Mouse (Mus musculus) intestine, embryonic 14.5 days (tissue): Measurements from ENCODE around the gene Arhgap10. TPM values are rescaled to one million over a fixed set of nuclear protein-coding genes. Genes with fewer than 3 reads are reported as not detected.
"Not testable (repeated sequence)": the region's sequence is repeated elsewhere in the genome, so short reads cannot be mapped to it uniquely, and the experiment has no call there.

ENCODE experiments used
- ATAC-seq: fragments of 200-750 bp; cut with Nextera tagmentation; replicated peaks from 2 replicates; pipeline ENCODE4 v1.8.0; 2017; ENCODE audit warnings: low read depth, moderate number of reproducible peaks, moderate TSS enrichment, moderate library complexity; ENCODE audit not compliant: low FRiP score, low TSS enrichment
- DNase-seq: peaks from one replicate; pipeline ENCODE4 v3.0.0-alpha.2; 2018; ENCODE audit warnings: low spot score
- H3K27ac ChIP-seq: fragments of 300-500 bp; sonication (generic); 2 replicates; pipeline ENCODE4 v1.5.1; 2014; ENCODE audit warnings: low read depth, mild to moderate bottlenecking, control low read depth
- H3K27me3 ChIP-seq: fragments of 300-500 bp; sonication (generic); replicated peaks from 2 replicates; pipeline ENCODE4 v1.6.1; 2014; ENCODE audit warnings: low read length, control low read depth; ENCODE audit not compliant: control insufficient read depth, insufficient read depth
- H3K36me3 ChIP-seq: fragments of 300-500 bp; sonication (generic); 2 replicates; pipeline ENCODE4 v1.6.1; 2014; ENCODE audit warnings: low read length, control low read depth; ENCODE audit not compliant: control insufficient read depth, insufficient read depth
- H3K4me1 ChIP-seq: fragments of 300-500 bp; sonication (generic); replicated peaks from 2 replicates; pipeline ENCODE4 v1.6.1; 2014; ENCODE audit warnings: low read length, control low read depth, mixed read lengths; ENCODE audit not compliant: control insufficient read depth, insufficient read depth
- H3K4me2 ChIP-seq: fragments of 300-500 bp; sonication (generic); 2 replicates; pipeline ENCODE4 v1.6.1; 2014; ENCODE audit warnings: low read length
- H3K4me3 ChIP-seq: fragments of 300-500 bp; sonication (generic); 2 replicates; pipeline ENCODE4 v1.5.1; 2014; ENCODE audit warnings: low read depth, low read length, control low read depth, mixed read lengths
- H3K9ac ChIP-seq: fragments of 300-500 bp; sonication (generic); 2 replicates; pipeline ENCODE4 v1.6.1; 2014; ENCODE audit warnings: mild to moderate bottlenecking, low read length
- H3K9me3 ChIP-seq: fragments of 300-500 bp; sonication (generic); 2 replicates; pipeline ENCODE4 v1.6.1; 2016; ENCODE audit warnings: low read length, control low read depth; ENCODE audit not compliant: control insufficient read depth
- WGBS: fragments of 180-500 bp; shearing (Covaris S2); extraction: QIAGEN DNeasy Blood & Tissue Kit; methylation state at CpG from one replicate; pipeline ENCODE4 v1.1.7; 2014; 5-methylcytosine and 5-hydroxymethylcytosine counted together
- polyA plus RNA-seq: library from polyadenylated mRNA; unstranded; fragments of >200 nt; fragmentation: Nextera tagmentation; extraction: Ambion mirVana; gene quantifications from 2 replicates; pipeline ENCODE4 v1.2.1, GENCODE M21; 2014

Gene Arhgap10
- polyA plus RNA-seq, 1 experiment from 2014 or later: 33.6 TPM

GRCm38 (mm10) chr8:77327326-77327725, 190.4 kb downstream of the Arhgap10 start:
- WGBS: 82% methylated on average over 4 of the region's 4 CpGs
- 0 out of 2 replicates have a peak, but pooled peaks cover 2% of the 10 kb centered on the region for H3K4me1 ChIP-seq
- no peak overlapping the region for H3K4me2 ChIP-seq
- no peaks in the 10 kb centered on the region for H3K27me3 ChIP-seq
- H3K27ac ChIP-seq: no peak overlapping the region
- ATAC-seq (no peak), DNase-seq (peak; percentile 50)
- H3K4me3 ChIP-seq: no peak overlapping the region
- no peaks in the 10 kb centered on the region for H3K9me3 ChIP-seq
- H3K36me3 ChIP-seq: peaks cover 4% of the 10 kb centered on the region; the same call in 1 of the 2 replicates
- H3K9ac ChIP-seq: no peak overlapping the region

GRCm38 (mm10) chr8:77322727-77323126, 195.0 kb downstream of the Arhgap10 start:
- H3K9me3 ChIP-seq, H3K27me3 ChIP-seq, H3K4me3 ChIP-seq, DNase-seq, H3K9ac ChIP-seq, H3K4me1 ChIP-seq, ATAC-seq, H3K4me2 ChIP-seq, H3K27ac ChIP-seq: not testable (repeated sequence)
- WGBS: 92% methylated on average over 6 of the region's 7 CpGs
- H3K36me3 ChIP-seq: peaks cover 11% of the 10 kb centered on the region

GRCm38 (mm10) chr8:77321901-77322300, 195.9 kb downstream of the Arhgap10 start:
- no peaks in the 10 kb centered on the region for H3K27me3 ChIP-seq
- no peak overlapping the region for H3K9ac ChIP-seq
- no peak overlapping the region for H3K4me2 ChIP-seq
- ATAC-seq (no peak), DNase-seq (peak; percentile 29)
- H3K9me3 ChIP-seq: no peaks in the 10 kb centered on the region
- no peaks in the 10 kb centered on the region for H3K4me1 ChIP-seq
- peaks cover 11% of the 10 kb centered on the region for H3K36me3 ChIP-seq
- no peak overlapping the region for H3K4me3 ChIP-seq
- H3K27ac ChIP-seq: no peak overlapping the region
- WGBS: 95% methylated on average over 4 of the region's 4 CpGs

GRCm38 (mm10) chr8:77318590-77318989, 199.2 kb downstream of the Arhgap10 start:
- 83% methylated on average over 9 of the region's 9 CpGs for WGBS
- Histone ChIP-seq H3K4me3 (no peak overlapping the region), H3K9me3 (no peaks in the 10 kb centered on the region), H3K4me1 (peaks cover 3% of the 10 kb centered on the region; the same call in 1 of the 2 replicates), H3K27me3 (no peaks in the 10 kb centered on the region), H3K27ac (no peak overlapping the region), H3K4me2 (no peak overlapping the region), H3K36me3 (peaks cover 15% of the 10 kb centered on the region), H3K9ac (no peak overlapping the region)
- ATAC-seq (no peak), DNase-seq (peak; percentile 28)

- Histone ChIP-seq H3K9me3 (no peaks in the 10 kb centered on the region), H3K27ac (no peak overlapping the region), H3K4me2 (no peak overlapping the region), H3K4me3 (no peak overlapping the region), H3K4me1 (peaks cover 7% of the 10 kb centered on the region; the same call in 1 of the 2 replicates), H3K27me3 (no peaks in the 10 kb centered on the region), H3K36me3 (peaks cover 15% of the 10 kb centered on the region), H3K9ac (no peak overlapping the region)
- DNase-seq: peak; percentile 21
- ATAC-seq: no peak
- WGBS: 86% methylated on average over 2 of the region's 2 CpGs
Observed at GRCm38 (mm10) chr8:77317771-77318170, 200.0 kb downstream of the Arhgap10 start.

- peaks cover 7% of the 10 kb centered on the region; the same call in 1 of the 2 replicates for H3K4me1 ChIP-seq
- no peaks in the 10 kb centered on the region for H3K9me3 ChIP-seq
- no peak overlapping the region for H3K4me3 ChIP-seq
- no peak overlapping the region for H3K27ac ChIP-seq
- 58% methylated on average over 3 of the region's 3 CpGs for WGBS
- no peak overlapping the region for H3K4me2 ChIP-seq
- no peak overlapping the region for H3K9ac ChIP-seq
- DNase-seq (no peak), ATAC-seq (no peak)
- peaks cover 18% of the 10 kb centered on the region for H3K36me3 ChIP-seq
- no peaks in the 10 kb centered on the region for H3K27me3 ChIP-seq
Observed at GRCm38 (mm10) chr8:77313003-77313402, 204.8 kb downstream of the Arhgap10 start.

- Histone ChIP-seq H3K27ac (no peak overlapping the region), H3K4me1 (peaks cover 7% of the 10 kb centered on the region; the same call in 1 of the 2 replicates), H3K9ac (no peak overlapping the region), H3K4me2 (no peak overlapping the region), H3K36me3 (peaks cover 18% of the 10 kb centered on the region), H3K27me3 (no peaks in the 10 kb centered on the region), H3K9me3 (no peaks in the 10 kb centered on the region), H3K4me3 (no peak overlapping the region)
- DNase-seq (no peak), ATAC-seq (no peak)
- 72% methylated on average over 6 of the region's 6 CpGs for WGBS
Observed at GRCm38 (mm10) chr8:77311762-77312161, 206.0 kb downstream of the Arhgap10 start.

GRCm38 (mm10) chr8:77310541-77310940, 207.2 kb downstream of the Arhgap10 start:
- 90% methylated on average over 10 of the region's 10 CpGs for WGBS
- H3K27me3 ChIP-seq: no peaks in the 10 kb centered on the region
- peaks cover 18% of the 10 kb centered on the region for H3K36me3 ChIP-seq
- peaks cover 7% of the 10 kb centered on the region; the same call in 1 of the 2 replicates for H3K4me1 ChIP-seq
- DNase-seq (no peak), ATAC-seq (no peak)
- no peak overlapping the region for H3K9ac ChIP-seq
- no peaks in the 10 kb centered on the region for H3K9me3 ChIP-seq
- no peak overlapping the region for H3K4me3 ChIP-seq
- H3K27ac ChIP-seq: no peak overlapping the region
- no peak overlapping the region for H3K4me2 ChIP-seq

GRCm38 (mm10) chr8:77310026-77310425, 207.7 kb downstream of the Arhgap10 start:
- no peak for ATAC-seq
- H3K4me2 ChIP-seq: no peak overlapping the region
- H3K9me3 ChIP-seq: no peaks in the 10 kb centered on the region
- no peak for DNase-seq
- no peak overlapping the region for H3K4me3 ChIP-seq
- no peak overlapping the region for H3K27ac ChIP-seq
- peaks cover 18% of the 10 kb centered on the region for H3K36me3 ChIP-seq
- H3K27me3 ChIP-seq: no peaks in the 10 kb centered on the region
- no peak overlapping the region for H3K9ac ChIP-seq
- WGBS: 89% methylated on average over 8 of the region's 8 CpGs
- H3K4me1 ChIP-seq: peaks cover 7% of the 10 kb centered on the region; the same call in 1 of the 2 replicates
